Mouse (Mus musculus): ENCODE results near the gene Il16.
A peak's percentile ranks its signal among the peaks of the same experiment; 100 is the strongest.

Gene Il16

DNA sequence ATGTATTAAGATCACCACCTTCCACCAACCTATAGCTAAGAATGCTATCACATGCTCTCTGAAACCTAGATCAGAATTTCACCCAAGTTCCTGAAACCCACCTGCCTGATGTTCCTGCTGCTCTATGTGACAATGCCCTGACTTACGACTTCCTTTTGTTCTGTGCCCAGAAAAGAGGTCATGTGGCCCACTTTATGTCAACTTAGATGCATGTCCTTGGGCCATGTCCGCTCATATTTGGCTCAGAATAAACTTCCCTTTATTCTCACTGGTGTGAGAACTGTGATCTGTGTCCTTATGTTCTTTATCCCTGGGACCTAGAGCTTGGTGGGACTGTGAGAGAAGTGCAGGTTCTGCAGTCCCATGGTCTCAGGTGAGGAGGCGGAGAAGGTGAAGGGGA lies 68.2 kb downstream of the Il16 start:
- no peak for DNase-seq

DNA sequence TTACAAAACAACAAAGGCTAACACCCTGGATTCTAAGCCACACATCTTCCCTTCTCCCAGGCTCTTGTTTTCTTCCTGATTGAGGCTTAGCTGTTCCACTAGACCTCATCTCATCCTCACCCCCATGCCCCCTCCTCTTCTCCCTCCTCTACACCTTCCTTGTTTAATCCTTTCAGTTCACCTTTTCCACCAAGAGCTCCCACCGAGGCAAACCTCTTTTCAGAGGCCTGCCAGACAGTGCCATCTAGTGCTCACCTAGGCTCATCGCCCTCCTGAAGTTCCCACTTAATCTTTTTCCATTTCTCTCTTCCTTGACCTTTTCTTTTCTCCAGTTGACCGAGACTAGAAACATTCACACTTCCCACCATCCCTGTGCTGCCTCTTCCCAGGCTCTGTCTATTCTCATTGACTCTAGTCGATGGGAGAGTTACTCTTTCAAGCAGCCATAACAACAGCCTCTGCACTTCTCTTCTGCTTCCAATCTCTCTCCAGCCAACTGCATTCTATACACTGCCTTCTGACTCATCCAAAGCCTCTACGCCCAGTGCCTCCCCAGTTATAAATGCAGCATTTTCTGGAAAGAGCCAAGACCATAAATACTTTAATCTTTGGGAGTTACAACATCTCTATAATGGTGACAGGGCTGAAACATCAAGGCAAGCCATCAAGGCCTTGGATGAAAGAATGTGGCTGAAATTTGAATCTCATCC lies 69.8 kb downstream of the Il16 start:
- DNase-seq: no peak

DNA sequence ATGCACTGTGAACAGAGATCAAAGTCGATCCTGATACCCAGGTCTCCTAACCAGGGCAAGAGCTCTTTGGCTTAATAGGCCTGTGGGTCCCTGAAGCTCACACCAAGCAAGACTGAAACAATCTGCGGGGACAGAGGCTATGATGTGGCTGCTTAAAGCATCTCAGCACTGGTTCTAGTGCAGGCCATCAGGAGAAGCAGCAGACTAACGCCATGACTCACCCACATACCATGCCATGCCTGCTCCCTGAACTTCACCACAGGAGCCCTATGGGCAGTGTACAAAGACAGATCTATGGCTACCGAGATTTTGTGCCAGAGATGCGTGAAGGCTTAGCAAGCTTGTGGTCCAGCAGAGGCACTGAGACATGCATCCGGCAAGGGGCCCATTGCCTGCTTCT lies 74.0 kb downstream of the Il16 start:
- no peak for DNase-seq

DNA sequence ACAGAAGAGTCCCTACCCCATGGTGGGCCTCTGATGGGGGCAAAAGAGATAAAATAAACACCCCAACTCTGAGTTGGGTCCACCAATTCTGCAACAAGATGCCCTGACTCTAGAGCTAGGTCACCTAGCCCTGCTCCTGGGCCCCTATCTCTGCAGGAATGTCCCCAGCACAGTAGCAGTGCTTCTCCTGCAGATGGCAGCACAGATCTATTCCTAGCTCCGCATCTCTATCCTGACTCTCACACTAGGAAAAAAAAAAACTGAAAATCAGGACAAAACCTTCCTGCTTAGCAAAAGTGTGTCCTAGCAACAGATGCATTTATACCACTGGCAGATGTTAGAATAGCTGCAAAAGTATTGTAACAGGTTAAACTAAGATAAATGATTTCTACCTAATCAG lies 76.8 kb downstream of the Il16 start:
- peak in 1 of 2 experiments; percentile 24 for DNase-seq

DNA sequence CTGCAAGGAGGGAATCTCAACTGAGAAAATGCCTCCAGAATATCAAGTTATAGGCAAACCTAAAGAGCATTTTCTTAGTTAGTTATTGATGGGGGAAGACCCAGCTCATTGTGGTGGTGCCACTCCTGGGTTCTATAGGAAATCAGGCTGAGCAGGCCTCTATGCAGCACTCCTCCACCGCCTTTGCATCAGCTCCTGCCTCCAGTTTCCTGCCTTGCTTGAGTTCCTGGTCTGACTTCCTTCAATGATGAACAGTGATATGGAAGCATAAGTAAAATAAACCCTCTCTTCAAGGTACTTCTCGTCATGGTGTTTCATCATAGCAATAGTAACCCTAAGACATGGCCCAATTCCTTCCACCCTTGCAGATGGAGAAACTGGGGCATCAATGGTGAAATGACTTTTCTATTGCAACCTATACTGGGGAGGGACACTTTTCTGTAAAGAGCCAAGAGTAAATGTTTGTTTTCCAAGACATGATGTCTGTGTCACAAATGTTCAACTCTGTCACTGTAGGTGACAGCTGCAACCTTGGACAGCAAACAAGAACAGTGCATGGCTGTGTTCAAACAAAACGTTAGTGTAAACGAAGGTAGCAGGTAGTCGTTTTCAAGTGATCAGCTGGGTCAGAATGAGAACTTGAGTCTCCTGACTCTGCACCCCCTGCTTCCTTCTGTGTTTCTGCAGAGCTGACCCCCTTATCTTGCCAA lies 77.4 kb downstream of the Il16 start:
- DNase-seq: no peak

DNA sequence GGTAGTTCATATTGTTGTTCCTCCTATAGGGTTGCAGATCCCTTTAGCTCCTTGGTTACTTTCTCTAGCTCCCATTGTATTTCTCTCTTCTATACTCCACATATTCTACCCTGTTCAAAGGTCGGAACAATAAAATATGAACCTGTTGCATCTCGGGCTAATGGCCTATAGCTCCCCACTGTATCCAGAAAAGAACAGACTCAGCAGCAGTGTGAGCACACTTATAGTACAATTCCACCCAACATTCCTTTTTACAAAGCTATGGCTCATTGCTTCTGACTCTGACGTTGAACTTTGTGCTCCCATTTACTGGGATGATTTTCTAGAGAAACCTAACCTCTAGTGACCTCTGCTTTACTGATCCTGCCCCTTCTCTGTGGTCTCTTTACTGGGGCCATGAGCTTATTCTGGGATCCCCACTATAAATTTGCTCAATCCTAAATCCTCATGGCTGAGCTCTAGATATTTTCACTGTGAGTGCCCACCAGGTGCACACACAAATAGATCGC lies 79.4 kb downstream of the Il16 start:
- no peak for DNase-seq

DNA sequence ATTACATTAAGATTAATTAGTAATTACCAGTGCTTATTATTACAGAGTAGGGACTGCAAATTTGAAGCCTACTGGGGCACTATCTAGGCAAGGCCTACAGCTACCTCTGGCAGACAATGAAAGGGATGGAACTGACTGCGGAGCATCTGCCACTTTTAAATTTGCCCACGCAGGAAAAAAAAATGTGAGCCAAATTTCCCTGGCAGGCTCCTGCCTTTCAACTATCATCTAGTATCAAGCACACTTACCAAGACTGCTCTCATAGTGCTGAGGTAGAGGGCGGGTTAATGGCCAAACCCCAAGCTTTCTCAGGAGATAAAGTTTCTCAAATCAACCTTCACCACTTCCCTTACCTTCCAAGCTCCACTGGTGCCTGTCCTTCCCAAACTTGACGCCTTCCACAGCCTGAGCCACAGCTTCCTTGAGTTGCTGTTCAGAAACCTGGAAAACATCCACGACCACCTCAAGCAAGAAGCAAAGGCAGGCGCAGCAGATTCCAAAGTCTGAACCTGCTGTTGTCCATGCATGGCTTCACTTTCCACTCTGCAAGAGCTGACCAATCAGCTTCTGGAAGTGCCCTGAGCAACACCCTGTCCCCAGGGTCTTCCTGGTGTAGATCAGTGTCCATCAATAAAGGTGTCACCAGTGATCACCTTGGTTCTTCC lies 82.7 kb downstream of the Il16 start:
- DNase-seq: no peak

DNA sequence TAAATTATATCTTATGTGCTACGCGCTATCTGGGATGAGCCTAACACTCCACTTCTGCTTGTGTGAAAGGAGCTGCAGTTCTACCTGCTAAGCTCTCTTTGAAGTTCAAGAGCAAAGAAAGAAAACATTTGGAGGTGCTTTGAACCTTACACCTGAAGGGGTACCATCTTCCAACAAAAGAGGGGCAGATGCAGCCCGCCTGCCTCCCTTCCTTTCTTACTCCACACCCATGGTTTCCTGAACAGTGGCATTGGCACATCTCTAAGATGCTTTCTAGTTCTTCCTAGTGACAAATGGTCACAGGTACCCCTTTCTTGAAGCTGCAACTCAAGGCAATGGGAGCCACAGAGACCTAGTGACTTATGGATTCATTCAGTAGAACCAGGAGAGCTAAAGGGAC lies 83.8 kb downstream of the Il16 start:
- DNase-seq: no peak

DNA sequence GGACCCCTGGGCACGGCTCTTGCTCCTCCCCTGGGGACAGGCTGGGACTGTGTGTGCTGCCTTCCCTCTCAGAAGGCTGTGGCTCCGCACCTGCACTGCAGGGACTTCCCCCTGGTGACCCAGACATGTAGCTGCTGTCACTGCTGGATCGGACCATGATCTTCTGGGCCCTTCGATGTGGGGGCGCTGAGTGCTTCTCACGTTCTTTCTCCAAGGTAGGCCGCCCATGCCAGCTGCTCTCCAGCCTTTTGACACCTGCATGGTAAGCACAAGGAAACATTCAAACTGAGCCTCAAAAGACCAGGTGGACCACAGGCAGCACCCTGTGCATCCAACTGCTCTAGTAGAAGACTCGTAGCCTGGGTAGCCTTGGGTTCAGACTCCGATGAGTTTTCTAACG lies 84.5 kb downstream of the Il16 start:
- no peak for DNase-seq

DNA sequence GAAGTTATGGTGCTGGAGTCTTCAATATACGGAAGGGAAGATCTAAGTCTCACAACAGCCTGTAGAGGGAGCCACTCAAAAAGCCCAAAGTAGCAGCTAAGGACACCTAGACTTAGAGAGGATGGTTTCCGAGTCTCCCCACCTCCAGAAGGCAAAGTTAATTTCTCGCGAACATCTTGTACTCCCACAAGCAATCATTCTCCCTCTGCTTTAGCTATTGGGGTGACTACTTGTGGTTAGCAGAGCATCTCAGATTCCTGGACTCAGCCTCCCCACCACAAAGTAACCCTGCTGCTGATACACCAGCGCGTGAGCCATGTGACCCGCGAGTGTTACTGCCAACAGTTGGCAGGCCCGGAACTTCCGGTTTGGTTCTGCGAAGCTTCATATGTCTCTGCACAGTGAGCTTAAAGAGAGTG lies 85.2 kb downstream of the Il16 start:
- DNase-seq: no peak

DNA sequence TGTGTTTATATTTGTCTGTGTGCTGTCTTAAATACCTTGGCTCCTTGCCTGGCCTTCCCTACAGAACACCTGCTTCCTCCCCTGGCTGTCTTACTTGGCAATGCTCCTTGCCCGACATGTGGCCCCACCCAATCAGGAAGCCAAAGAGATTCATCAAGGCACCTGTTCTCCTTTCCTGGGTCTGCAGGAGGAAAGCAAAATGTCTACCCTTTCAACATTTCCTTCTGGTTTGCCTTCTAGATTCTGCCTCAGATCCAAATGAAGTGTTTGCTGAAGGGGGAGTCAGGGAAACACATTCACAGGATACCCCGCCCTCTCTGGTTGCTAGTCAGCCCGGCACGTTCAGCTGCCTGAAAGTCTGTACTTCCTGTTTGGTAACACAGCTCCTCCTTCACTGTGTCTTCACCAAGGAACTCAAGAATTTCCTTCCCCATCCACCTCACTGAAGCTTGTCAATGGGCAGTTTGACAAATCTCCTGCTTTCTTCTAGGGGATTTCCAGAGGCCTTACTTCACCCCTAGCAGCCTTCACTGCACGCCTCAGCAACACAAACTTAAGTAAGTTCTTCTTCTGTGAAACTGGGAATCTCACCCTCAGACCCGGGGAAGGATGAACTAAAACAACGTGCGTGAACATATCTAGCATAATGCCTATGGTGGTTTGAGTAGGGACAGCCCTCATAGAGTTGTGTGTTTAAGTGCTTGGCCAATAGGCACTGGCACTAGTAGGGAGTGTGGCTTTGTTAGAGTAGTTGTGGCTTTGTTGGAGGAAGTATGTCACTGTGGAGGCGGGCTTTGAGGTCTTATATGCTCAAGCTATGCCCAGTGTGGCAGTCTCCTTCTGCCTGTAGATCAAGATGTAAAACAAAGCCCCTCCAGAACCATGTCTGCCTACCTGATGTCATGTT lies 86.1 kb downstream of the Il16 start:
- peak; percentile 52 to 55 for DNase-seq

DNA sequence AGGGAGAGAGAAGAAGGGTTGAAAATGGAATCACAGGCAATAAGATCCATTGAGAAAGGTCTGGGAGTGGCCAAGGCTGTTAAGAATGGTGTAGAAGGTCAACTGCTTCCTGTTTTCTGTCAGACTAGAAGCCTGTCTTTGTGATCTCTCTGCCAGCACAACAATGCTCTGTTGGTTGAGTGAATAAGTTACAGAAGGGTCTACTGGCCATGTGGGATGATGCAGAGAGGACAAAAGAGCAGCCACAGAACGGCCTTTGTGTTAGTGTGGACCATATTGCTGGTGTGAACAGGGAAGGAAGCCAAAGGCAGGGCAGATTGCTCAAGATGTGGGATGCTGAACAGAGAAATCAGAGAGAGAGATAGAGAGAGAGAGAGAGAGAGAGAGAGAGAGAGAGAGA lies 86.8 kb downstream of the Il16 start:
- DNase-seq: peak in 1 of 2 experiments; percentile 10

DNA sequence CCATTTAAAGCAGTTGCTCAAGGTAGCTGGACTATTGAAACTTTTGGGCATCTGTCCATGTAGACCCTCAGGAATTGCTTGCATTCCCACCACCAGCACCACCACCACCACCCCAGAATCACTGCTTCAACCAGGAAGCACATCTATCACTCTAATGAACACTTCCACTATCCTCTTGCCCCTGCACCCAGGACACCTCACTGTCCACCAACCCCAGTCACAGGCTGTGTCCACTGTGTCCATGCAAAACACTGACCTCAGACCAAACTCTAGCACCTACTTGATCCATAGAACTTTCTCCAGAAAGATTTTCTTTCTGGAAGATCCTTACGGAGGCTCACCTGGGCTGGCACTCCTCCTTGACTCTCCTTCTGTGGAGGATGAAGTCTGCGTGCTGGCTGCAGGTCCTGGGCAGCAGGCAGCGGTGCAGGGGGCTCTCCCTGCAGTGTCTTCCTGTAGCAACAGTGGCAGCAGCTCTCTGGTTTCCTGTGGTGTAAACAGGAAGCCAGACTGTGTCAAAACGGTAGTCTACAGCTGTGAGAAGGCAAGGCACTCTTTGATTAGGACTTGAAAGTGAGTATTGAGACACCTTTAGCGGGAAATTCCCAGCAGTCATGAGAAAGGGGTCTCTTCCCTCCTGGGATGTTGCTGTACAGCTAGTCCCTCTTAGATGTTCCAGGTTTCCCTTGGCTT lies 90.4 kb downstream of the Il16 start:
- peak in 1 of 2 experiments; percentile 48 for DNase-seq

DNA sequence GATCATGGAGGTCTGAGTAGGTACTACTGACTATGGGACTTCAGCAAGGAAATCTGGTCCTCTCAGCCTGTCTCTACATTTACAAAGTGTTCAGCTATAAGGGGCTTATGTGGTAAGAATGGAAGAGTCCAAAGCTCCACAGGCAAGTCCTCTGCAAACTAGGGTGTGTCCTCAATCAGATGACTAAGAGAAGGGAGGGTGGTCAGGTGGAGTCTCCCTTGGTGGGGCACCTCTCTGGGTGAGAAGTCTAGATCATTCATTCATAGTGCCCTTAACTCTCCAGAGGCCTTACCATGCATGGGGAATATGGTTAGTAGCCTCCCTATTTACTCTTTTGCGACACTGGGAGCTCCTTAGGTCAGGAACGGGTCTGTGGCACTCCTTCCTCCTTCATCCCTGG lies 91.3 kb downstream of the Il16 start:
- DNase-seq: no peak

DNA sequence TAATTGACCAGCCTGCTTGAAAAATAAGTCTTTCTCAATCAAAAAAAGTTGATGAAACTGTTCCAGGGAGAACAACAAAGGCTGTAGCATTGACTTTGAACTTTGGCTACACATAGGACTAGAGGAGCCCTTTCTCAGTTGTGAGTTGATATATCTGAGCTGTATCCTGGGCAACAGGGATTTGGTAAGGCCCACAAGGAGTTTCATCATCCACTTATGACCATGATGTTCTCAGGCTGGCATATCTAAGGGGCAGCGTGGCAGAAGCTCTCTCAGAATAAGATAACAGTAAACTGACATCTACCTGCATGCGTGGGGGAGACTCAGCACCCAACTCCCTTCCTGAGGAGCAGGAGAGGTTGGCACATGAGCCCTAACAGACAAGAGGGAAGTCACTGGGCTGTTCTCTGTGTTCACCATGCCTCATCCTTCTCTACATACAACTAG lies 91.9 kb downstream of the Il16 start:
- DNase-seq: no peak

DNA sequence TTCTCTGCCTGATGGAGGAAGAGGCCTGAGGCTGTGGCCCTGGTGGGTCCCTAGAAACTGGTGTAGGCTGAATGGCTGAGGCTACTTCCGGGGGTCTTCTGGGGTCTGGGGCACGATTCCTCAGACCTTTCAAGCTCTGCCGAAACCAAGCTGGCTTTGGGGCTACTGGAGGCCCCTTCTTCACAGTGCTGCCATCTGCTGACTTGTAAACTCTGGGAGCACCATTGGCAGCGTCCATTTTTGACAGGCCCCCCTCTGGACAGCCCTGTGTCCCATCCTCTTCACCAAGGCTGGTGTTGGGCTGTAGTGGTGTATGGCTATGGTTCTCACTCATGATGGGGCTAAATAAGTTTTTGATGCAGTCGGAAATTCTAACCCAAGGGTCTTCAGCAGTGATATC lies 93.0 kb downstream of the Il16 start:
- DNase-seq: no peak

DNA sequence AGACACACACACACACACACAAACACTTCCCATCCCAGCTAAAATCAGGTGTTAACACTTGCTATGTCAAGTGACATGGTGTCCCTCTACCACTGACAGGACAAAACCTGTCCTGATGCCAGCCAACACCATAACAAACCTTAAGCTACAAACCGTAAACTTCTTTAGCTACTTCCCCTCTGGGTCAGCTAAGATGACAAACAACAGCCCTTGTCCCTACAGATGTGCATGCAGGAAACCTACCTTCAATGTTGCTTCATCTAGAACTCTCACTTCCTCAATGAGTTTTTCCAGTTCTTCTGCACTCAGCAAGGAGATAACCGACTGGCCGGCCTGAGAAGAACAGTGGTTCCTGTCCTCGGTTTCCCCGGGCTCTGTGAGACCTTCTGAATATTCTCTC lies 94.9 kb downstream of the Il16 start:
- no peak for DNase-seq

DNA sequence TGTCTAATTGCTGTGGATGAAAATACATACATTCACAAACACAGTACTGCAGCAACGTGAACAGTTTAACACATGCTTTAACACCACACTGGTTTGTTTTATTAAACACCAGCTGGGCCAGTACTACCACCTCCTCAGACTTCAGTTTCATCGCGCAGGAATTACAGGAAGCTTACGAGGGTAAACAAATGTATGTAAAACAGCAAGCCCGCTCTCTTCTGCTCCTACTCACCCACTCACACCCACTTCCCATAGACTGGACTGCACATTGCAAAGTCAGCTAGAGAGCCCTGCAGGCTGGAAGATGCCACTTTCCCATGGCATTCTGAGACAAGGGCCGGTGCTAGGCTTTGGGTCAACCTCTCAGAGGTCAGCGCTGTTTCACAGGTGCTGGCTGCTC lies 96.7 kb downstream of the Il16 start:
- no peak for DNase-seq

DNA sequence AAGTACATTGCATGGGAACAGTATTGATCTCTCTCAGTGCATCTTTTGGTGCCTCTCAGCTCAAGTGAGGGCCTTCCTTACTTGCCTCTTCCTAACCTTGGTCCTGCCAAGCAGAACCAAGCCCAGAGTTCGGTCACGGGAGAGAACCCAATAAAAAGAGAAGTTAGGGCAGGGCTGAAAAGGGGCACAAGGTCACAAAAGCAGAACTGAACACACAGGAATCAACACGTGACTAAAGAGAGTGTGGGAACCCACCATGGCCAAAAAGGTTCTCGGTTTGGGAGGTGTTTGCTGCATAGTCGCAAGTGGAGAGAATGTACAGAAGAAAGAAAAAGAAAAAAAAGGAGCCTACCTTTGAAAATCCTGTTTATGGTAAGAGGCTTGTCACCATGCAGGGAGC lies 100.0 kb downstream of the Il16 start:
- peak in 1 of 2 experiments; percentile 43 for DNase-seq

DNA sequence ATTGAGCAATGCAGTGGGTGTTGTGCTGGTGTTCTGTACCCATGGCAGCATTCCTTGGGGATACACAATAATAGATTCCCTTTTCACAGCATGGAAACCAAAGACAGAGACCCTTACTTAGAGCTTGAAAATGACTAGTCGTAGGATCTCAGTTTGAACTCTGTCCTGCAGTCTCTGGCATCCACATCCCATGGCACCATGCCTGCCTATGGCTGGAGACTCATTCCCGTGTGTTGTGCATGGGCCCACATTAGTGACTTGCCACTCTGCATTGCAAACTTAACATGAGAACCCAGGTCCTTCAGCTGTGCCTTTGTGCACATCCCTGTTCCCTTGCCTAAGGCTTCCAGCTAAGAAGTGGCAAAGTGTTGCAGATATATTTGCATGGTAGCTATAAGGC lies 100.8 kb downstream of the Il16 start:
- no peak for DNase-seq

DNA sequence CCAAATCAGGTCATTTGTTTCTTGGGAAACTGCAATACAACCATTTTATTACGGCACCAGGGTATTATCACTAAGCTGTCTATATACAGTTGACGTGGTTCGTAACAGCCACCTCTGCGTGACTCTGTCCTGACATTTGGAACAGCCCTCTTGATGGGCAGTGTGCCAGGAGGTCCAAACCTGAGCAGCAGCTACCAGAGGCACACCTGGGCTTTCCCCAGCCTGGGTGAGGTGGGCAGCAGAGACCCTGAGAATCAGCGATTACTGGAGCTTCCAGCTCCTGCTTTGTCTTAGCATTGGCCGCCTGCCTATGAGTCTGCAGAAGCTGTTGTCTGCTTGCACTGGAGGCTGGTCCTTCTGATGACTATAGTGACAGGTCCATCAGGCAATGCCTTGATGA lies 101.9 kb downstream of the Il16 start:
- no peak for DNase-seq

DNA sequence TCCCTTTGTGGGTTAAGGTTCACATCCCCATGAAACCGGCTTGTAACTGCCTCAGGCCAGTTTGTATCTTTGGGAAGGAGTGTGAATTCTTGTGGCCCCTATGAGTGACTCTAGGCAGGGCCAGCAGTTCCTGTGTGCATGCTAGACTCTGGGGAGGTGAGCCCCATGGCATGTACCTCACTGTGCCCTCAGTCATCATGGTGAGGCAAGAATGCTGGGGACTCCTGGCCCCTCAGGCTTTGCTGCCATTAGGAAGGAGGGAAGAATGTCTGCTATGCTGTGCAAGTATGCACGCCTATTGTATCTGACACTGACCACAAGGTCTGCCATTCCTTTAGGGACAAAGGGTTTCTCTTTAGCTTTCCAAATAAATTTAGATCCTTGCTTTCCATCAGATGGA lies 104.4 kb downstream of the Il16 start:
- DNase-seq: no peak

Data from lung, adult 18-20 months (tissue).